Mouse (Mus musculus): ENCODE measurements around the gene Arid5b. TPM values are rescaled to one million over a fixed set of nuclear protein-coding genes. Genes with fewer than 3 reads are reported as not detected.

Gene Arid5b
- polyA plus RNA-seq, 1 experiment from 2014 or later = 17.6 TPM

DNA sequence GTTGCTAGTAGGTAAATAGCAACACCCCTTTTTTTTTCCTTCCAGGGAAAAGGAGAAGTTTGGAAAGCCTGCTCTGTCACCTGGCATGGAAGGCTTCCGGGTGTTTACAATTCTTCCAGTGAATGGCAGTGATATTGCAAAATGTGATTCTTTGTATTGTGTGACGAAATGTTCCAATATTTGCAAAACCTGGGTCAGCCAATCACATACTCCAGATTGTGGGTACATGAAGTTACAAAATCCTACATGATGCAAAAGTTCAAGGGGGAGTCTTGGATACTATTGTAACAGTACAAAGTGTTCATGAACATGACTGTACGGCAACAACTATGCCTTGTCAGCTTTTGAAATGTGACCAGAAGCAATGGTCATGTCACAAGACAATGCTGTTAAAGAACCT, 220.7 kb downstream of the Arid5b start:
- no peak overlapping the region for H3K27ac ChIP-seq (ENCODE audit: low read length)
- H3K9ac ChIP-seq (ENCODE audit: low read depth, low read length) = no peak overlapping the region
- H3K27me3 ChIP-seq (ENCODE audit: control insufficient read depth, insufficient read depth, low read depth, low read length) = no peaks in the 10 kb centered on the region
- ATAC-seq = no peak
- H3K4me3 ChIP-seq (ENCODE audit: low read depth, low read length) = no peak overlapping the region
- H3K36me3 ChIP-seq (ENCODE audit: control insufficient read depth, insufficient read depth, low read length) = no peaks in the 10 kb centered on the region
- peaks cover 8% of the 10 kb centered on the region for H3K4me1 ChIP-seq (ENCODE audit: control insufficient read depth, insufficient read depth, low read length)
- no peak overlapping the region for H3K4me2 ChIP-seq (ENCODE audit: low read length)
- H3K9me3 ChIP-seq (replicated peaks; ENCODE audit: control insufficient read depth, low read length, poor library complexity, severe bottlenecking) = no peaks in the 10 kb centered on the region
- WGBS = 93% methylated on average over 3 of the region's 3 CpGs

DNA sequence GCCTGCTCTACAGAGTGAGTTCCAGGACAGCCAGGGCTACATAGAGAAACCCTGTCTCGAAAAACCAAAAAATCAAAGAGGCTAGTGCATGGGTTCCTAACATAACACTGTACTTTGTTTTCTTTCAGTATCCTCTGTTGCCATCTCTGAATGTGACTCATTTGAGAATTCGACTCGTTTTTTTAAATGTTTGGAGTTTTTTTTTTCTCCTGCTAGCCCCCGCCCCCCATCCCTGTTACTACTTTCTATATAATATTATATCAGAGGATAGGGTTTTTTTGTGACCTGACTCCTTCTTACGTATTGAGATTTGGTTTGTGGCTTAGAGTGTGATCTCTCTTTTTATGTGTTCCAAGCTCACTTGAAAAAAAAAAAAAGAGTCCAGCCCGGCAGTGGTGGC, 223.8 kb downstream of the Arid5b start:
- Histone ChIP-seq H3K36me3 (ENCODE audit: control insufficient read depth, insufficient read depth, low read length) (no peaks in the 10 kb centered on the region), H3K9ac (ENCODE audit: low read depth, low read length) (no peak overlapping the region), H3K27me3 (ENCODE audit: control insufficient read depth, insufficient read depth, low read depth, low read length) (no peaks in the 10 kb centered on the region), H3K27ac (ENCODE audit: low read length) (no peak overlapping the region), H3K4me2 (ENCODE audit: low read length) (no peak overlapping the region), H3K9me3 (replicated peaks; ENCODE audit: control insufficient read depth, low read length, poor library complexity, severe bottlenecking) (no peaks in the 10 kb centered on the region), H3K4me1 (ENCODE audit: control insufficient read depth, insufficient read depth, low read length) (no peaks in the 10 kb centered on the region), H3K4me3 (ENCODE audit: low read depth, low read length) (no peak overlapping the region)
- ATAC-seq = no peak
- WGBS = 84% methylated on average over 6 of the region's 6 CpGs

DNA sequence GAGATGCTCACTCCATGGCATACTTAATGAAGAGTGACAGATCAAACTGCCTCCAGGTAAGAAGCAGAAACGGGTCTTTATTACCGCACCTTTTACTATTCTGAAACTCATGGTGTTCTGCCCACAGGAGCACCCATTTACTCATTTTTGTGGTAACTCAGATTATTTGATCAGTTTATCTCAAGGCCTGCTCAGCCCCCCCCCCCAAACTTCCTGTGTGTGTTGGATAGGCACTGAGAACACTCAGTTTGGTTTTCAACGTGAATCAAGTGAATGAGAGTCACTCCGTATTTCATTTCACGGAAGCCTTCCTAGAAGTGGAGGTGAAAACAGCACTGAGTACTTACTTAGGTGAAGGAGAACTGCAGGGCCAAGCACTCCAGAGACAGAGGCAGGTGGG, 224.4 kb downstream of the Arid5b start:
- H3K9me3 ChIP-seq (replicated peaks; ENCODE audit: control insufficient read depth, low read length, poor library complexity, severe bottlenecking) = no peaks in the 10 kb centered on the region
- no peaks in the 10 kb centered on the region for H3K4me1 ChIP-seq (ENCODE audit: control insufficient read depth, insufficient read depth, low read length)
- no peak overlapping the region for H3K4me2 ChIP-seq (ENCODE audit: low read length)
- no peak overlapping the region for H3K4me3 ChIP-seq (ENCODE audit: low read depth, low read length)
- H3K36me3 ChIP-seq (ENCODE audit: control insufficient read depth, insufficient read depth, low read length) = no peaks in the 10 kb centered on the region
- H3K27ac ChIP-seq (ENCODE audit: low read length) = no peak overlapping the region
- H3K9ac ChIP-seq (ENCODE audit: low read depth, low read length) = no peak overlapping the region
- no peak for ATAC-seq
- WGBS = 79% methylated on average over 5 of the region's 5 CpGs
- H3K27me3 ChIP-seq (ENCODE audit: control insufficient read depth, insufficient read depth, low read depth, low read length) = no peaks in the 10 kb centered on the region

DNA sequence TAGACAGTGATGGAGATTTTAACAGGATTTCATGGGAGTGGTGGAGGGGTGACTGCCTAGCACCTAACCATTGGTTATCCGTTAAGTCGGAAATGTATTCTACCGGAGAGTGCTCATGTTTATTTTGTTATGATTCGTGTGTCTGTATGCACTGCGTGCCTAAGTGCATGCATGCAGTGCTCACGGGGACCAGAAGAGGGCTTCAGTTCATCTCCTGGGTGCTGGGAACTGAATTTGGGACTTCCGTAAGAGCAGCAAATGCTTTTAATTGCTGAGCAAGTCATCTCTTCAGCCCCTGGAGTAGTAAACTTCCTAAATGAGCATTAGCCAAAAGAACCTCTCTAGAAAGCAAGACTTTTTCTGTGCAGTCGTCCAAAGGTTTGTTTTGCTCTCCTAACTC, 226.2 kb downstream of the Arid5b start:
- WGBS = 92% methylated on average over 8 of the region's 8 CpGs

DNA sequence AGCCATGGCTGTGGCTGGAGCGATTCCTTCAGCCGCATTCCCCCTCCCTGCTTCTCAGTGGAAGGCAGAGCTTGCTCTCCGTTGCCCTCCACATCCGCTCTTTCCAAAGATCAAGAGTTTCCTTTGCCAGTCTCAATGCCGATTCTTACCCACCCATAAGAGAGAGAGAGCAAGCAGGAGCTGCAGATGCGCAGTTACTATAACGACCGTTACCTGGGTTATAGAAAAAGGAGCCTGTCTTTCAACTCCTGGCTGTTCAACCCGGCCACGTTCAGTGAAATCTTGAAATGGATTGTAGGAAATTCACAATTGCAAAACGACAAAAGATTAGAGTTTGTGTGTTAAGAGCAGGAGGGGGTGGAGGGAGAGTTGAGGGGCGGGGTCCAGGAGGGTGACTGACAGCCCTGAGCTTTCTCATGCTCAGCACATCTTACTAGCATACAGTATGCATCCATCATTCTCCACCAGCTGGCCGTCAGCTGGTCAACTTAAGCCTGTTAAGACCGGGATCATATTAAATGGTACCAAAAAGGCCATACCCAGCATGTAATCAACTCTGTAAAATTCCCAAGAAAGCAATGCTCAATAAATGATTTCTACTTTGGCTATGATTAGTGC, 227.1 kb downstream of the Arid5b start:
- H3K4me2 ChIP-seq (ENCODE audit: low read length) = no peak overlapping the region
- 73% methylated on average over 14 of the region's 14 CpGs for WGBS
- peak; percentile 43; the same call in 1 of the 2 replicates for ATAC-seq

More for the DNA sequence above, 226.2 kb downstream of the Arid5b start:
- Histone ChIP-seq H3K4me3 (ENCODE audit: low read depth, low read length) (no peak overlapping the region), H3K9me3 (replicated peaks; ENCODE audit: control insufficient read depth, low read length, poor library complexity, severe bottlenecking) (no peaks in the 10 kb centered on the region), H3K27me3 (ENCODE audit: control insufficient read depth, insufficient read depth, low read depth, low read length) (no peaks in the 10 kb centered on the region), H3K4me1 (ENCODE audit: control insufficient read depth, insufficient read depth, low read length) (no peaks in the 10 kb centered on the region), H3K36me3 (ENCODE audit: control insufficient read depth, insufficient read depth, low read length) (no peaks in the 10 kb centered on the region), H3K27ac (ENCODE audit: low read length) (no peak overlapping the region), H3K4me2 (ENCODE audit: low read length) (no peak overlapping the region), H3K9ac (ENCODE audit: low read depth, low read length) (no peak overlapping the region)
- ATAC-seq = no peak

DNA sequence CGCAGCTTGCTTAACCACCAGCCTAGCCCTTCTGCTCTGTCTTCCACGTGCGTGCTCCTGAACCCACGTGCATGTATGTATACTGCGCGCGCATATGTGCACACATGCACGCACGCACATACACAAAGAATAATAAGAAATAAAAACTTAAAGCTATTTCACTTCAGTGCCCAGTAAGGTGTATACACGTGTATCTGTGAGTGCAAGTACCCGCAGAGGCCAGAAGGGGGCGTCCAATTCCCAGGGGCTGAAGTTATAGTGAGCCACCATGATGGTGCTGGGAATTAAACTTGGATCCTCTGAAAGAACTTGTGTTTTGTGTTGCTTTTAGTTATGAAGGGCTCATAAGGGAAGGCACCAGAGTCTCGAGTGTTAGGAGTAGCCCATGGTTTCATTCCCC, 227.7 kb downstream of the Arid5b start:
- H3K9me3 ChIP-seq (replicated peaks; ENCODE audit: control insufficient read depth, low read length, poor library complexity, severe bottlenecking) = no peaks in the 10 kb centered on the region
- H3K27ac ChIP-seq (ENCODE audit: low read length) = no peak overlapping the region
- H3K4me3 ChIP-seq (ENCODE audit: low read depth, low read length) = no peak overlapping the region
- 92% methylated on average over 13 of the region's 13 CpGs for WGBS
- H3K27me3 ChIP-seq (ENCODE audit: control insufficient read depth, insufficient read depth, low read depth, low read length) = no peaks in the 10 kb centered on the region
- no peaks in the 10 kb centered on the region for H3K4me1 ChIP-seq (ENCODE audit: control insufficient read depth, insufficient read depth, low read length)
- no peaks in the 10 kb centered on the region for H3K36me3 ChIP-seq (ENCODE audit: control insufficient read depth, insufficient read depth, low read length)
- no peak overlapping the region for H3K4me2 ChIP-seq (ENCODE audit: low read length)
- ATAC-seq = peak; percentile 19; the same call in 1 of the 2 replicates
- no peak overlapping the region for H3K9ac ChIP-seq (ENCODE audit: low read depth, low read length)

More for the DNA sequence above, 227.1 kb downstream of the Arid5b start:
- H3K9me3 ChIP-seq (replicated peaks; ENCODE audit: control insufficient read depth, low read length, poor library complexity, severe bottlenecking) = no peaks in the 10 kb centered on the region
- H3K27me3 ChIP-seq (ENCODE audit: control insufficient read depth, insufficient read depth, low read depth, low read length) = no peaks in the 10 kb centered on the region
- no peaks in the 10 kb centered on the region for H3K4me1 ChIP-seq (ENCODE audit: control insufficient read depth, insufficient read depth, low read length)
- no peaks in the 10 kb centered on the region for H3K36me3 ChIP-seq (ENCODE audit: control insufficient read depth, insufficient read depth, low read length)
- H3K4me3 ChIP-seq (ENCODE audit: low read depth, low read length) = no peak overlapping the region
- no peak overlapping the region for H3K27ac ChIP-seq (ENCODE audit: low read length)
- no peak overlapping the region for H3K9ac ChIP-seq (ENCODE audit: low read depth, low read length)

DNA sequence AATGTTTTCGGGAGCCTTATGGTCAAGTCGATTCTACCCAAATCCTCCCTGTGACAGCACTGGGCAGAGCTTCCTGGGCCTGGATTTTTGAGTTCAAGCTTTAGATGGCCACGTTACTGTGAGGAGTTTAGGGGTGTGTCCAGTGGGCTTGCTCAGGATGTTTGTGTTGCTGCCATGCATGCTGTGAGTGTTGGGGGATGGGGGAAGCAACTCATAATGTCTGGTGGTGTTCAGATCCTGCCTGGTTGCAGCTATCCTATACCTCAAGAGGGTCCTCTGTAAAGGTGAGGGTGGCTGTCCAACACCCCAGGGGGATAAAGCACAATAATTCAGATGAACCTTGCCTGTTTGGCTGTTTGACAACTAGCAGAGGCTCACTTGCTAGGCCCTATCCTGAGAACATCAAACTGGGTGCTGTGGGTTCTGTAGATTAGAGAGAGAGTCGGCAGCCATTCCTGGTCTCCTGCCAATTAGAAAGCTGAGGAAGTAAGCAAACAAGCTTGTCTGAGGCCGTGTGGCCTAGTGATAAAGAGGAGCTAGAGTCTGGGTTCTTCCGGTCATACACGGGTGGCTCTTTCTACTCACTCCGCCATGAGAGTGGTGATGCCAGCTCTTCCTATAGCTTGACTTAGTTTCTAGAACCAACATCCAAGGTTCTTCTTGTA, 229.8 kb downstream of the Arid5b start:
- Histone ChIP-seq H3K9ac (ENCODE audit: low read depth, low read length) (no peak overlapping the region), H3K4me1 (ENCODE audit: control insufficient read depth, insufficient read depth, low read length) (no peaks in the 10 kb centered on the region), H3K36me3 (ENCODE audit: control insufficient read depth, insufficient read depth, low read length) (no peaks in the 10 kb centered on the region), H3K4me3 (ENCODE audit: low read depth, low read length) (no peak overlapping the region), H3K9me3 (replicated peaks; ENCODE audit: control insufficient read depth, low read length, poor library complexity, severe bottlenecking) (no peaks in the 10 kb centered on the region), H3K4me2 (ENCODE audit: low read length) (no peak overlapping the region), H3K27ac (ENCODE audit: low read length) (no peak overlapping the region), H3K27me3 (ENCODE audit: control insufficient read depth, insufficient read depth, low read depth, low read length) (no peaks in the 10 kb centered on the region)
- no peak for ATAC-seq
- 90% methylated on average over 8 of the region's 8 CpGs for WGBS

DNA sequence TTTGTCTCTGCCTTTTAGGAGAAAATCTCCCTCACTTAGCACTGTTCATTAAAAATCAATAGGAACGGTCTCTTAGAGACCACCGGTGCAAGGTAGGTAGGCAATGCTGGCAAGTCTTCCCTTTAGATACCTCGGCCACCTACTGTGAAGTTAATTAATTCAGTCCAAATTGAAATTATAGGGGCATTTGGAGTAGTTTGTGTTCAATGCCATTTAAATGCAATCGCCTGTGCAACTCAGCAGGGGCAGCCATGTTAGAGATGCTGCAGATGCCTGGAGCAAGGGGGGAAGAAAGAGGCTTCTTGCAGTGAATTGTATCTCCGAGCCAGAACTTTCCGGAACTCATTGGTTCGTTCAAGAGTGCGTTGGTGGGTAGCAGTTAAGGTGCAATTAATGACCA, 233.7 kb downstream of the Arid5b start:
- no peak overlapping the region for H3K27ac ChIP-seq (ENCODE audit: low read length)
- WGBS = 61% methylated on average over 8 of the region's 8 CpGs

DNA sequence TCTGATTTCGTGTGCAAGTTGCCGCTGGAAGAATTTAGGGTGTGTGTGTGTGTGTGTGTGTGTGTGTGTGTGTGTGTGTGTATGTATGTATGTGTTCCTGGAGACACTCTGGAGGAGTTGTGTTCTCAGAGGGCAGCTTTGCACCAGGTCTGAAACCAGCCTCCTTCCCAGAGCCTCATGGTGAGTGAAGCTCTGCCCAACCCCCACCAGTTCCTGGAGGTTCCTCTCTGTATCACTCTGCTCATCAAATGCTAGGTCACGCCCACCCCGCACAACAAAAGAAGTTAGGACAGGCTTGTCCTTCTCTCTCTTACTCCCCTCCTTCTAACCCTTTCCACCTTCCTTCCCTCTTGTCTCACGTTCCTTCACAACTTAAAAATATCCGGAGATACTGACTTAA, 234.6 kb downstream of the Arid5b start:
- Histone ChIP-seq H3K4me3 (ENCODE audit: low read depth, low read length) (no peak overlapping the region), H3K27me3 (ENCODE audit: control insufficient read depth, insufficient read depth, low read depth, low read length) (no peaks in the 10 kb centered on the region), H3K4me1 (ENCODE audit: control insufficient read depth, insufficient read depth, low read length) (peaks cover 10% of the 10 kb centered on the region), H3K9me3 (replicated peaks; ENCODE audit: control insufficient read depth, low read length, poor library complexity, severe bottlenecking) (no peaks in the 10 kb centered on the region), H3K4me2 (ENCODE audit: low read length) (no peak overlapping the region), H3K9ac (ENCODE audit: low read depth, low read length) (no peak overlapping the region), H3K36me3 (ENCODE audit: control insufficient read depth, insufficient read depth, low read length) (no peaks in the 10 kb centered on the region), H3K27ac (ENCODE audit: low read length) (no peak overlapping the region)
- 24% methylated on average over 6 of the region's 6 CpGs for WGBS
- no peak for ATAC-seq

More for the DNA sequence above, 233.7 kb downstream of the Arid5b start:
- no peak overlapping the region for H3K4me3 ChIP-seq (ENCODE audit: low read depth, low read length)
- no peaks in the 10 kb centered on the region for H3K36me3 ChIP-seq (ENCODE audit: control insufficient read depth, insufficient read depth, low read length)
- H3K4me2 ChIP-seq (ENCODE audit: low read length) = no peak overlapping the region
- peaks cover under 1% of the 10 kb centered on the region; the same call in 1 of the 2 replicates for H3K4me1 ChIP-seq (ENCODE audit: control insufficient read depth, insufficient read depth, low read length)
- H3K9ac ChIP-seq (ENCODE audit: low read depth, low read length) = no peak overlapping the region
- no peaks in the 10 kb centered on the region for H3K9me3 ChIP-seq (replicated peaks; ENCODE audit: control insufficient read depth, low read length, poor library complexity, severe bottlenecking)
- no peak for ATAC-seq
- H3K27me3 ChIP-seq (ENCODE audit: control insufficient read depth, insufficient read depth, low read depth, low read length) = no peaks in the 10 kb centered on the region
